Mouse (Mus musculus): ENCODE results near the gene Opn3.

- TF ChIP-seq POLR2A (IDR thresholded peaks at IDR 0.05; ENCODE audit: low read depth, low read length) (no peak), CTCF (conservative IDR thresholded peaks at IDR 0.05; ENCODE audit: insufficient read depth, insufficient read length, low read depth, low read length) (no peak)
Measured at GRCm38 (mm10) chr1:175623656-175624055, 68.9 kb downstream of the Opn3 start.
